Mouse (Mus musculus) neural tube, embryonic 10.5 days (tissue): ENCODE data around the gene Pon3.

Source experiments
- DNase-seq: peaks from one replicate; pipeline ENCODE4 v3.0.0-alpha.2; 2017; ENCODE audit warnings: low spot score; ENCODE audit errors: extremely low spot score

The Pon3 gene

DNA sequence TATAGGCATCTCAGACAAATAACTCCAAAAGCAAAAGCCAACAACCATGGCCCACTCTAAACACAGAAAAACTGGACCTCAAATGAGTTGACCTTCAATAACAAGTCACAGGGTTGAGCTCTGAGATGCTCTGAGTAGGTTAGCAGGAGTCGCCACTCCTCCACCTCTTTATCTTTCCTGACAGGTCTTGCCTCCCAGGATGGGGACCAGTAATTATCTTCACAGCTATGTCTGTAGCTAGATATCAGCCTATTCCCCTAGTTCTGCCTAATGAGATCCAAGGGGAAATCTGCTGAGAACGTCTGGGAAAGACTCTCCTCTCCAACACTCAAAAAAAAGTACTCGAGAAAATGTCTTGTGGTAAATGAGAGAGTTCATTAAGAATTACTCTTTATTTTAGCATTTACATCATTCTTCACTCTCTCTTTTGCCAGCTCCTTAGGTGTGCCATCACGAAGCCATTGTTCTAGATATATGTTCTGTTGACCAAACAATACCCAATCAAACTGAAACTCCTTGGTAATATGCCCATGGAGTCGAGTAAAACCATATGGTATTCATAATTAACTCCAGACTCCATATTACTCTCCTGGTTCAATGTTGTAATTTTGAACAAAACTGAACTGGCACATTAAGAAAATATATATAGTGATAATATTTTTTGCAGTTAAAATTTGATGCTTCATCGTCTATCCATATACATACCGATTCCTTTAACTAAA, 69.7 kb downstream of the Pon3 start:
- DNase-seq, result no peak

DNA sequence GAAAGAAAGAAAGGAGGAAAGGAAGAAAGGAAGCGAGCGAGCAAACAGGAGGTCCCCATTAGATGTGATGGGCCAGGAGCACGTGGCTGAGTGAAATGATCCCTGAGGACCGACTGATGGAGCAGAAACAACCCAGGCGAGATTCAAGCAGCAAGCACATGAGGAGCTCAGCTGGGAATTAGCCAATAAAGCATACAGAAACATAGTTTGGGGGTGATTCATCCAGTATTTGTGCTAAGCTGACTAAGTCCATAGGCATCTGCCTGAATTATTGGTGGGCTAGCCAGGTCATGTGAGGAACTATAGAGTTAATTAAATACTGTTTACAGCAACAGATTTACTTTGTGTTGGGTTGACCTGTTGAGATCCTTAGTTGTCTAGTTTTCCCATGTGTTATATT, 75.4 kb downstream of the Pon3 start:
- DNase-seq, result no peak

DNA sequence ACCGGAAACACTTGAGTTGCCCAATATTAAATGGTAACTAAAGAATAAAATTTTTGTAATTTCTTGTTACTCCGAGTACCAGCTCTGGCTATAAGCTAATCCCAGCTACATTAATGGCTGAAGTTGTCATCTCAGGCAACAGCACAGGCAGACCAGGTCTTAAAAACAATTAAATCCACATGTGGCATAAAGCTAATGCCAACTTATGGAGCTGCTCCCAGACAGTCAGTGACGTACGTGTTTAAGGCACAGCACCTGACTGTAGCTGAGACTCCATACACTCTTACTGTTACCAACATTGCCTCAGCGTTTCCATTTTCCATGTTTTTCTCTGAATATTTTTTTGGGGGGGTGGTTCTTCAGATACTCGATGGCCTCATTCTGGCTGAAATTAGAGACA, 76.9 kb downstream of the Pon3 start:
- no peak for DNase-seq

DNA sequence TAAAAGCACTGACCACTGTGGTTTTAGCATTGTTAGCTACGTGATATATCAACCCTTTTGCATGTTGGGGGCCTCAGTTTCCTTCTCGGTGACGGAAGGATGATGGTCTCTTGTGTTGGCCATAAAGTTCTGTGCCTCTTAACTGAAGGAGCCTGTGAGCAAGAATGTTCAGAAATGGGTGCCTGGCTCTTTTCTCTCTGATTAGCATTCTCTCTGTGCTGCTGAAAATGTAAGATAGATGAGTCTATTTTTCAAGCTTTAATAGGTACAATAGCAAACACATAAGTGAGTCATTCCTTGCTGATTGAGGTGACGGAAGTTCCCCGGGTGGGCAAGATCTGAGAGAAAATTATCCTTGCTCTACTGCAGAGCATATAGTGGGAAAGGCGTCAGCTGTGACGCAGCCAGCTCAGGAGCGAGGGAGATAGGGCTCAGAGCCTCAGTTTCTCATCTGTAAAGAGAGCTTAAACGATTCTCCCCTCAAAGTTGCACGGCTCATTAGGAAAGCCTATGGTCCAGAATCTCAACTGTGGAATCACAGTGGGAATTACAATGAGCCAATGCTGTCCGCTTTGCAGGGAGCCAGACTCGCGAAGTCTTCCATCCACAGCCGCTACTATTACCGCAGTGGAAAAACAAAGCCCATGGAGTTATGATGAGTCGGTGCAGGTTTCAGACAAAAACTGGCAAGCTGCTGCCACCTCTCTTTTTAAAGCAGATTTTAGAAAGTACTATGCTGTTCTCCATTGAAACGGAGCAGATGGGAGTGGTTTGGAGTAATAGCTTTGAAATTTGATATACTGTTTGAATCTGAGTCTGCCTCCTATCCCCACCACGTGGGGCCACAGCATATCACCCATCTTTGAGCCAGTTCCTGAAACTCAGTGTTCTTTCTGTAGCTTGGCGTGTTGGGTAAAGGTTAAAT, 77.9 kb downstream of the Pon3 start:
- DNase-seq, result no peak

DNA sequence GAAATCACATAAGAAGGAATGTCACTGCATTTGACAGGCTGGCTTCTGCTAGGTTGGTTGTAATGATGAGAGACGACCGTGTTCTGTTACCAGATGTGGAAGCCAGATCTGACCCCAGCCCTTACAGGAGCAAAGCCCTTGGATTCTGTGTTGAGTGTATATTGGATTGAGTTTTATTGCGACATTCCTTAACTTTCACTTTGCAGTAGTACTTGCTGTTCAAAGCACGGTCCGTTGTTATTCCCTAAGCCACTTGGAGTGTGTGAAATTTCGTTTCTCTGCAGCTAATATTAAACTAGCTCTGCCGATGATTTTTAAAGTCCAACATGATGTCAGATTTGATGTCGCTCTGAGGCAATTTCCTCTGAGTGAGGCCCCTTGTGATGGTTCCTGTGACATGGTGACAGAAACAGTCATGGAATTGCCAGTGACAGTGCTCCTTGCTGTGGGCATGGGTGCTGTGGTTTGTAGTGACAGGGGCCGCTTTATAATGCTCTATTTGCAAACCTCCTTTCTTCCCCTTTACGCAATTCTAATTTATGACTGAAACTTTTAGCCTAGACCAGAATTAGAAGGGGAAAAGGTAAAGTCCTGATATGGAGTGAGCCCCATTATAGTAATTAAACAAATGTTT, 81.8 kb downstream of the Pon3 start:
- no peak for DNase-seq

DNA sequence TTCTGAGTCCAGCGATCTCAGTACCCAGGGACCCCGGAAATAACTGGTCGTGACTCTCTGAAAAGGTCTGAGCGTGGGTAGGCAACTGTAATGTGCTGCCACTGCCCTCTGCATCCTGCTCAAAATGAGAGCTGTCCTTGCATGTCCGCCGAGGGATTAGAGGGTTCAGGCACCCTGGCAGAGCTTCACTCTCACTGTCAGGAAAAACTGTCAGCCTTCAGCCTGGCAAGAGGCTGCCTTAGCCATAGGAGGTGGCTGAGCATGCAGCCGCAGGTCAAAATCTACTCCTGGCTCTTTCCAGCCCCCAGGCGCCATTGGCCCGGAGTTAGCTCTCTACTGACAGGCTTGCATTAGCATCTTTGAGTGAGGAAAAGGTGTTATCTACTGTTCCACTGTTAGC, 83.5 kb downstream of the Pon3 start:
- no peak for DNase-seq

DNA sequence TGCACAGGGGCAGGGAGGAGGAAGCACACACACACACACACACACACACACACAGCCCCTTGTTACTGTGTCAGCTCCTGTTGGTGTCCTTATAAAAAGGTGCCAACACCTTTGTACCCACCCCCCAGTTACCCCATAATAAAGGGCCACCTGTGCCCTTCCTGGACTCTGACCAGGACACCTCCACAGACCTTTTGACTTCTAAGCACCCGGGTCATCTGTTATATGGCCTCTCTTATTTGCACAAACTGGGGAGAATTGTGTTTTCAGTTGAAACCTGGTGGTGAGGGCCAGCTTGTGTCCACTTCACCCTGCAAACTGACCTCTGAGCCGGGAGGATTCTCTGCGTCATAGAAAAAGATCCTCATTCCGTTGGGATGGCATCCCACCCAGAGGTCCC, 84.7 kb downstream of the Pon3 start:
- DNase-seq, result no peak
